Mouse (Mus musculus) liver, adult 10 weeks (tissue): ENCODE measurements around the gene Cadps2. TPM values are rescaled to one million over a fixed set of nuclear protein-coding genes. Genes with fewer than 3 reads are reported as not detected.

Experiments used
- polyA plus RNA-seq: library from polyadenylated mRNA; stranded (reverse); fragments of 350-450 nt; fragmentation: Illumina TruSeq; extraction: RNeasy Lipid Tissue Mini Kit (QIAGEN cat#74804); gene quantifications from one replicate; pipeline ENCODE4 v1.2.3, GENCODE M21; 2014; ENCODE audit warnings: low read depth, low replicate concordance

Cadps2 gene
- polyA plus RNA-seq = 10.1 TPM

GRCm38 (mm10) chr6:23839009-23839811, at the start of gene Cadps2:
Cadps2 (minus strand) TSS chr6:23839421.

GRCm38 (mm10) chr6:23655036-23655435, 184.2 kb downstream of the Cadps2 start, which contains the start of gene Rnf148:
Rnf148 (minus strand) TSS chr6:23655136.

GRCm38 (mm10) chr6:23650205-23650604, 189.0 kb downstream of the Cadps2 start, which contains the start of gene Rnf133:
Rnf133 (minus strand) TSS chr6:23650305.

GRCm38 (mm10) chr6:23248313-23249052, 590.7 kb downstream of the Cadps2 start, which contains the start of gene Fezf1:
Fezf1 (minus strand) TSS chr6:23248362.

Other genes starting within 250 kb of the Cadps2 start
- not detected for gene Rnf133, start 189.1 kb downstream of the Cadps2 start, polyA plus RNA-seq
- gene Rnf148, start 184.3 kb downstream of the Cadps2 start, polyA plus RNA-seq = not detected
- not detected for gene Tas2r118, start 130.6 kb upstream of the Cadps2 start, polyA plus RNA-seq